Mouse (Mus musculus) liver, embryonic 12.5 days (tissue): Measurements from ENCODE around the gene Vps26a. TPM values are rescaled to one million over a fixed set of nuclear protein-coding genes. Genes with fewer than 3 reads are reported as not detected.
A peak's percentile ranks its signal among the peaks of the same experiment; 100 is the strongest.

Experiments used
- ATAC-seq: fragments of 200-750 bp; cut with Nextera tagmentation; 2 replicates; pipeline ENCODE4 v1.8.0; 2017; ENCODE audit warnings: moderate number of reproducible peaks, mild to moderate bottlenecking, moderate library complexity
- H3K27ac ChIP-seq: fragments of 300-500 bp; sonication (generic); 2 replicates; pipeline ENCODE4 v1.5.1; 2016; ENCODE audit warnings: mild to moderate bottlenecking
- H3K27me3 ChIP-seq: fragments of 300-500 bp; sonication (generic); replicated peaks from 2 replicates; pipeline ENCODE4 v1.6.1; 2016; ENCODE audit warnings: mild to moderate bottlenecking, moderate library complexity
- H3K36me3 ChIP-seq: fragments of 300-500 bp; sonication (generic); 2 replicates; pipeline ENCODE4 v1.6.1; 2016; ENCODE audit warnings: mild to moderate bottlenecking, moderate library complexity
- H3K4me1 ChIP-seq: fragments of 300-500 bp; sonication (generic); 2 replicates; pipeline ENCODE4 v1.6.1; 2016
- H3K4me2 ChIP-seq: fragments of 300-500 bp; sonication (generic); 2 replicates; pipeline ENCODE4 v1.6.1; 2016; ENCODE audit warnings: mild to moderate bottlenecking, moderate library complexity
- H3K4me3 ChIP-seq: fragments of 300-500 bp; sonication (generic); 2 replicates; pipeline ENCODE4 v1.5.1; 2016; ENCODE audit warnings: mild to moderate bottlenecking, moderate library complexity
- H3K9ac ChIP-seq: fragments of 300-500 bp; sonication (generic); 2 replicates; pipeline ENCODE4 v1.6.1; 2016; ENCODE audit warnings: mild to moderate bottlenecking, moderate library complexity
- H3K9me3 ChIP-seq: fragments of 300-500 bp; sonication (generic); replicated peaks from 2 replicates; pipeline ENCODE4 v1.6.1; 2016; ENCODE audit warnings: mild to moderate bottlenecking, moderate library complexity
- WGBS: fragments of 180-500 bp; shearing (Covaris S2); methylation state at CpG from one replicate; pipeline ENCODE4 v1.1.7; 2016; ENCODE audit not compliant: insufficient replicate concordance; 5-methylcytosine and 5-hydroxymethylcytosine counted together
- polyA plus RNA-seq: library from polyadenylated mRNA; unstranded; fragments of >200 nt; fragmentation: Nextera tagmentation; extraction: Ambion mirVana; gene quantifications from 2 replicates; pipeline ENCODE4 v1.2.1, GENCODE M21; 2016

The Vps26a gene
- polyA plus RNA-seq, 1 experiment from 2014 or later, result 59.8 TPM

DNA sequence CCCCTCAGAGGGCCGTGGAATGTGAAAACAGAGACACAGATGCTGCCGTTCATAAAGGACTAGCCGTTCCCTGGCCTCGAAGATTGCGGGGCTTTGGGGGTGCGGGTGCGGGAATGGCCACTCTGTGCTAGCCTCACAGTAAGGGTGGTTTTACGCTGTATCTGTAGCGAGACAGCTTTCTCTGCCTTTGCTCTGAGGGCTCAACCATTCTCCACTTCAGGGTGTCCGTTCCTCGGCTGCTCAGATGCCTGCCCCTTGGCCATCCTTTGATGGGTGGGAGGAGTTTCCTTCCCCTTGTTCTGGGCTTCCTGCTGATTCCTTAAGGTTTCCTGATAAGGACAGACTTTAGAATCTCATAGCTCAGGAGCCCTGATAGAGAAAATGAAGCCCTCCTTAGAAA lies 21.9 kb upstream of the Vps26a start:
- no peaks in the 10 kb centered on the region for H3K9me3 ChIP-seq
- peaks cover 61% of the 10 kb centered on the region for H3K4me1 ChIP-seq
- peaks cover 4% of the 10 kb centered on the region; the same call in 1 of the 2 replicates for H3K27me3 ChIP-seq
- peak overlapping the region; percentile 64; the same call in 1 of the 2 replicates for H3K27ac ChIP-seq
- no peak for ATAC-seq
- peak overlapping the region; percentile 78 for H3K4me2 ChIP-seq
- peak overlapping the region; percentile 67 for H3K9ac ChIP-seq
- peak overlapping the region; percentile 48 for H3K4me3 ChIP-seq
- under 1% methylated on average over 11 of the region's 11 CpGs for WGBS
- no peaks in the 10 kb centered on the region for H3K36me3 ChIP-seq

DNA sequence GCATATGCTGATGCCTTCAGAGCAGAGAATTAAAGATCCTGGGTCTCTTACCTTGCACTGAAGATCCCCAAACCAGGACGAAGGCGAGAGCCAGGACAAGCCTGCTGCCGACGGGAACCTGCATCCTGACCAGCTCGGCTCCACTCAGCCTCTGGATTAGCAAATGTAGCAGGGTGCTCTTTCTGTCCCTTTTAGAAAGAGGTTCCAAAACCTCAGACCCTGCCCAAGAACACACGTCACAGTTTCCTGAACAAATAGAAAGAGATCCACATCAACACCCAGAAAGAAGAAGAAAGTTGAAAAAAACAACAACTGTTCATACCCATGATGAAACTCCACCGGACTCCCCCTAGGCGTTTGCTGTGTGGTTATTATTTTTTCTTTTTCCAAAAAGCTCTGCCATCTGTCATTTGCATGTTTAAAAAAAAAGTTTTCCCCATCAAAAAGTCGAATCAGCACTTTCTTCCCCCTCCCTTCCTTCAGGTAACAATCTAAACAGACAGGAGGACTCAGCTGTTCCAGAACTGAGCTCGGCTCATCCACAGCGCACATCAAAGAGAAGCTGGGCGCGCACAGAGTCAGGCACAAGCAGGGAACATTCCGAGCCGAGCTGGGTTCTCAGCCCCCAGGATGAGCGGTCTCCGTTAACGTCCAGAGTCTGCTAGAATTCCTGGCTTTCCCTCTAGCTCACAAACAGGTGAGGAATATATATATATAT lies 21.1 kb upstream of the Vps26a start:
- H3K4me3 ChIP-seq, result peak overlapping the region; percentile 48
- WGBS, result 4% methylated on average over 18 of the region's 18 CpGs
- H3K4me2 ChIP-seq, result peak overlapping the region; percentile 78
- H3K4me1 ChIP-seq, result peaks cover 68% of the 10 kb centered on the region
- peaks cover 4% of the 10 kb centered on the region; the same call in 1 of the 2 replicates for H3K27me3 ChIP-seq
- H3K27ac ChIP-seq, result peak overlapping the region; percentile 64
- peak overlapping the region; percentile 67 for H3K9ac ChIP-seq
- no peaks in the 10 kb centered on the region for H3K9me3 ChIP-seq
- ATAC-seq, result peak; percentile 43; the same call in 1 of the 2 replicates
- H3K36me3 ChIP-seq, result no peaks in the 10 kb centered on the region

DNA sequence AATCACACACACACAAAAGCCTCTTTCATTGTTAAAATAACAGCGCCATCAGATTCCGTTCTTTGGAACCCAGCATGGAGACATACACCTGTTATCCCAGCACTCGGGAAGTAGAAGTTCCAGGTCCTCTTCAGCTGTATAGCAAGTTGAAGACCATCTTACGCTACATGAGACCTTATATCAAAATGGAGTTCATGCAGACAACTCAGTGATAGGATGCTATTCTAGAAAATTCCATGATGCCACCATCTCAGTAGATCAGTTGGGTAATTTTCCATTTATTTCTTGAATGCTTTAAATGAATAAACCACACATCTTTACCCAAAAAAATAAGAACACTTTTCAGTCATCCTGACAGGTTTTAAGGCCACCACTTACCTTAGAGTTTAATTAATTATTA lies 20.5 kb upstream of the Vps26a start:
- peak overlapping the region; percentile 67 for H3K9ac ChIP-seq
- peaks cover 75% of the 10 kb centered on the region for H3K4me1 ChIP-seq
- no peaks in the 10 kb centered on the region for H3K36me3 ChIP-seq
- WGBS, result 76% methylated on average over 4 of the region's 4 CpGs
- ATAC-seq, result no peak
- H3K4me2 ChIP-seq, result peak overlapping the region; percentile 78
- H3K9me3 ChIP-seq, result no peaks in the 10 kb centered on the region
- peaks cover 4% of the 10 kb centered on the region; the same call in 1 of the 2 replicates for H3K27me3 ChIP-seq
- peak overlapping the region; percentile 64; the same call in 1 of the 2 replicates for H3K27ac ChIP-seq
- H3K4me3 ChIP-seq, result peak overlapping the region; percentile 48

DNA sequence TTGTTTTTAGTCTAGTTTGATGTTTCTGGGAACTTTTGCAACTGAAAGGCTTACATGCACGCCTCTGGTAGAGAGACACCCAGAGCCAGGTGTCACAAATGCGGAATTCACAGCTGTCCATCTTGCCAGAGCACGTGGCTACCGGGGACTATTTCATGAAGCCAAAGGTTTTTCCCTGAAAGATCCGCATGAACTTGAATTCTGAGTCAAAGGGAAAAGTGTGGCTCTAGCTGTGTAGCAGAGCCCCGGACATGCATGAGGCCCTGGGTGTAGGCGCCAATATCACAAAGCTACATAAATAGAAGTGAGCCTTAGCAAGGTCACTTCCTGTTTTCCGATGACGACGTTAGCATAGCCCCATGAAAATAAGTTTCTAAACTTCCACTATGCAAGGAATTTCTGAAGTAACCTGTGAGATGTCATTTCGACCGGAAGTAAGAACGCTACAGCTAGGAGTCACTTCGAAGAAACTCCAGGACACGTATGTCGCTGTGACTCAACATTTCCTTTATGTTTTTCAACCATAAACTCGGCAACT lies 19.5 kb upstream of the Vps26a start:
- 24% methylated on average over 17 of the region's 17 CpGs for WGBS
- Histone ChIP-seq H3K9ac (peak overlapping the region; percentile 67), H3K4me1 (peaks cover 76% of the 10 kb centered on the region), H3K36me3 (no peaks in the 10 kb centered on the region), H3K9me3 (no peaks in the 10 kb centered on the region), H3K4me3 (peak overlapping the region; percentile 30), H3K27ac (peak overlapping the region; percentile 88), H3K27me3 (peaks cover 4% of the 10 kb centered on the region; the same call in 1 of the 2 replicates), H3K4me2 (peak overlapping the region; percentile 78)
- peak; percentile 60; the same call in 1 of the 2 replicates for ATAC-seq

DNA sequence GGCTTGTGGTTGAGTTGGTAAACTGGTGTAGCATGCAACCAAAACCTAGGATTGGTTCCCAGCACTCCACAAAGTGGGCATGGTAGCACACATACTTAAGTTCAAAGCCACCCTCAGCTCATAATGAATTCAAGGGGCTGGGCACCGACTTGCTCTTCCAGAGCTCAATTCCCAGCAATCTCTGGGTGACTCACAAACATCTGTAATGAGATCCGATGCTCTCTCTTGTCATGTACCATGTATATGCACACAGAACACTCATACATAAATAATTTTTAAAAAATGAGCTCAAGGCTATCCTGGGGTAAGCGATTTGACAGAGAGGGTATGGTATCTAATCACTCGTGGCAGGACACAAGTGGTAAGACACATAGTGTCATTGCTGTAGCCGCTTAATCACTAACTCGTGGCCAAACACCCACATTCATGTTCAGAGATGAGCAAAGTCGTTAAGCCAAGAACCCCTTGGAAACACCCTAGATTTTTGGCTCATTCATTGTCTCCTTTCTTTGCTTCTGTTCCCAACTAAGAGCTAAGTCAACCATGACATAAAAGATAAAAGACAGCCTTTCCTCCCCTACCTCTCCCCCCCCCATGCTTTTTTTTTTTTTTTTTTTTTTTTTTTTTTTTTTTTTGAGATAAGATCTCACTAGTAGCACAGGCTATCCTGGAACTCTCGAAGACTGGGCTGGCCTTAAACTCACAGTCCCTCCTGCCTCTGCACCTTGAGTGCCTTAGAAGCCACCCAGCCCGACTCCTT lies 18.8 kb upstream of the Vps26a start:
- Histone ChIP-seq H3K27ac (peak overlapping the region; percentile 88), H3K9ac (peak overlapping the region; percentile 67; the same call in 1 of the 2 replicates), H3K27me3 (peaks cover 4% of the 10 kb centered on the region; the same call in 1 of the 2 replicates), H3K4me3 (no peak overlapping the region), H3K4me1 (peaks cover 82% of the 10 kb centered on the region), H3K9me3 (no peaks in the 10 kb centered on the region), H3K36me3 (no peaks in the 10 kb centered on the region), H3K4me2 (peak overlapping the region; percentile 78)
- ATAC-seq, result no peak
- WGBS, result 44% methylated on average over 9 of the region's 9 CpGs

DNA sequence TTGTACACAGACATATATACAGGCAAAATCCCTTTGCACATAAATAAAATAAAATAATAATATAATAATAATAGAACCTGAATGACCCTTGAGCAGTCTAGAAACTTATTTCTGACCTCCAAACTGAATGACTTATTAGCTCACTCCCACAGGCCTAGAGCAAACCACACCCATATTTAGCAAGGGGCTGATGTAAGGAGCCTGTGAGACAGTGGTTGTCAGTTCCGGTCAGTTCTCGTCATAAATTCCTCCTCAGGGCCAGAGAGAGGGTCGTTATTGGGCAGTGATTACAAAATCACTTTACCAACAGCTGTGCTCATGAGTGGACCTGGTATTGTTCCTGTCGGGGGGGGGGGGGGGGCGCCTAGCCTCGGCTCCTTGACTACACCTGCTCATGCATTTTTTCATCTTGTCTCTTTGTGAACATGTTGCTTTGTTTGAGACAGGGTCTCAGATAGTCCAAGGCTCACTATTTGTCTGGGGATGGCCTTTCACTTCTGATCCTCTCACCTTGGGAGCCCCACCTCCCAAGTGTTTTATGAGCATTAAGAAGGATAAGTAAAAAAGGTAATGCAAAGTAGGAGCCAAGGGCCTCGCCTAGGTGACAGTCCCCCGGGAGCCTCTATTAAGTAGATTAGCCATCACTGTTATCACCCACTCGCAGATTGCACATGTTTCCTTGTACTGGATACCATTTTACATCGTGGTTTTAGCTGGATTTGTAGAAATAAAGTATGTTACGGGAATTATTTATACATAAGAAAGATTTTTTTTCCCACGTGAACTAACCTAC lies 17.4 kb upstream of the Vps26a start:
- peak; percentile 60 for ATAC-seq
- Histone ChIP-seq H3K36me3 (no peaks in the 10 kb centered on the region), H3K4me3 (peak overlapping the region; percentile 2; the same call in 1 of the 2 replicates), H3K27ac (peak overlapping the region; percentile 73), H3K4me1 (peaks cover 80% of the 10 kb centered on the region), H3K4me2 (peak overlapping the region; percentile 64), H3K9ac (peak overlapping the region; percentile 61), H3K9me3 (no peaks in the 10 kb centered on the region), H3K27me3 (0 out of 2 replicates have a peak, but pooled peaks cover 3% of the 10 kb centered on the region)
- WGBS, result 23% methylated on average over 12 of the region's 12 CpGs

DNA sequence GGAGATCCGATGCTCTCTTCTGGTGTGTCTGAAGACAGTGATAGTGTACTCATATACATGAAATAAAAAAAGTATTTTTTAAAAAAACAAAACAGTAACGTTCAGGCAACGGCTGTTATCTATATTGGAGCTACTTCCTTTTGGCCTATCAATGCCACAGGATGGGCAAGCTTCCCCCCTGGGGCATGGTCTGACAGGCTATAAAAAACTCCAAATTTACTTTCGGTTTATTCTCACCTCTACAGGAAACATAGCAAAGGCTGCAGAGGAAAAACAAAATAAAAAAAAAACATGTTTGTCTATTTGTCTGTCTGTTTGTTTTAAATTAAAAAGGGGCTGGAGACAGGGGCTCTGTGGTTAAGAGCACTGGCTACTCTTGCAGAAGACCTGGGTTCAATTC lies 16.7 kb upstream of the Vps26a start:
- peak overlapping the region; percentile 61 for H3K9ac ChIP-seq
- H3K27ac ChIP-seq, result peak overlapping the region; percentile 73
- no peaks in the 10 kb centered on the region for H3K36me3 ChIP-seq
- peak overlapping the region; percentile 64 for H3K4me2 ChIP-seq
- WGBS, result 10% methylated on average over 4 of the region's 4 CpGs
- no peaks in the 10 kb centered on the region for H3K9me3 ChIP-seq
- H3K4me3 ChIP-seq, result peak overlapping the region; percentile 30
- no peak for ATAC-seq
- H3K4me1 ChIP-seq, result peaks cover 73% of the 10 kb centered on the region
- H3K27me3 ChIP-seq, result no peaks in the 10 kb centered on the region

DNA sequence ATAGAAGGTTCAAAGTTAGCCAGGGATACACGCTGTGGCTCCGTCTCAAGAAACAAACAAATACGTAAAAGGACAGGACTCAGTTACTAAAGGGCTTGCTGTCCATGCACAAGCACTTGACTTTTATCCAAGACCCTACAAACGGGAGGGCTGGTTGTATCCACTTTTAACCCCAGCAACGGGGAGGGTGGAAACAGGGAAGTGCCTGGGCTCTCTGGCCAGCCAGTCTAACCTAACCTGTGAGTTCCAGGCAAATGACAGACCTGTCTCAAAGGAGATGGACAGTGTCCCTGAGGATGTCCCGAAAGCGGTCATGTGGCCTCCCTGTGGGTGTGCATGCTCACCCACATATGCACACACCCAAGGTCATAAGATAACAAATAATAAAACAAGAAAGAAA lies 15.3 kb upstream of the Vps26a start:
- H3K36me3 ChIP-seq, result no peaks in the 10 kb centered on the region
- no peaks in the 10 kb centered on the region for H3K9me3 ChIP-seq
- H3K4me1 ChIP-seq, result peaks cover 60% of the 10 kb centered on the region
- H3K4me3 ChIP-seq, result no peak overlapping the region
- ATAC-seq, result no peak
- peak overlapping the region; percentile 59; the same call in 1 of the 2 replicates for H3K27ac ChIP-seq
- no peaks in the 10 kb centered on the region for H3K27me3 ChIP-seq
- WGBS, result 71% methylated on average over 7 of the region's 7 CpGs
- H3K9ac ChIP-seq, result no peak overlapping the region
- no peak overlapping the region for H3K4me2 ChIP-seq

DNA sequence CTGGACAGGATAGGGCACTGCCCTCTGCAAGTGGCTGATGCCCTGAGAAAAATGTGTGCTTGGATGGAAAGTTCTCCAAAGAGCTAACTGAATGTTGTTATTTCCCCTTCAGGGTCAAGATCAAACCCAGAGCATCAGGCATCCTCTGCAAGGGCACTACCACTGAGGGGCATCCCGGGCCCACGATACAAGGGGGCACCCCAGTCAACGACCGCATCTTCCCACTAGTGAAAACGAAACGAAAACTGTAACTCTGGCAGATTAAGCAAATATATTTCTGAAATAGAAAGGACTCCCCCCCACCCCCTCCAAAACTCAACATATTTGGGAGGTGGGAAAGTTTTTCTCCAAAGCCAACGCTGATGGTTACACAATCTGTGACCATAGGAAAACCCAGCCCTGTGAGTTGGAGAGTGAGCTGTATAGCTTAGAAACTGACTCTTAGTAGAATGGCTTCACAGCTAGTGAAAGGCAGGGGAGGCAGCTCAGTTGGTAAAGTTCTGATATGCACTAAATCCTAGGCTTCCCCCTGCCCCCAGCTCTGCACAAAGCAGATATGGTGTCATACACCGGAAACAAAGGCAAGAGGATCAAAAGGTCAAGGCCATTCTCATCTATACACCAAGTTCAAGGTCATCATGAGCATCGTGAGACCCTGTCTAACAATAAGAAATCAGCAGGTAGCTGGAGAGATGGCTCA lies 14.5 kb upstream of the Vps26a start:
- Histone ChIP-seq H3K4me2 (peak overlapping the region; percentile 3), H3K4me1 (peaks cover 54% of the 10 kb centered on the region), H3K9ac (peak overlapping the region; percentile 4; the same call in 1 of the 2 replicates), H3K9me3 (no peaks in the 10 kb centered on the region), H3K27me3 (no peaks in the 10 kb centered on the region), H3K36me3 (no peaks in the 10 kb centered on the region; the same call in 1 of the 2 replicates), H3K27ac (no peak overlapping the region), H3K4me3 (no peak overlapping the region)
- WGBS, result 62% methylated on average over 9 of the region's 9 CpGs
- ATAC-seq, result no peak

DNA sequence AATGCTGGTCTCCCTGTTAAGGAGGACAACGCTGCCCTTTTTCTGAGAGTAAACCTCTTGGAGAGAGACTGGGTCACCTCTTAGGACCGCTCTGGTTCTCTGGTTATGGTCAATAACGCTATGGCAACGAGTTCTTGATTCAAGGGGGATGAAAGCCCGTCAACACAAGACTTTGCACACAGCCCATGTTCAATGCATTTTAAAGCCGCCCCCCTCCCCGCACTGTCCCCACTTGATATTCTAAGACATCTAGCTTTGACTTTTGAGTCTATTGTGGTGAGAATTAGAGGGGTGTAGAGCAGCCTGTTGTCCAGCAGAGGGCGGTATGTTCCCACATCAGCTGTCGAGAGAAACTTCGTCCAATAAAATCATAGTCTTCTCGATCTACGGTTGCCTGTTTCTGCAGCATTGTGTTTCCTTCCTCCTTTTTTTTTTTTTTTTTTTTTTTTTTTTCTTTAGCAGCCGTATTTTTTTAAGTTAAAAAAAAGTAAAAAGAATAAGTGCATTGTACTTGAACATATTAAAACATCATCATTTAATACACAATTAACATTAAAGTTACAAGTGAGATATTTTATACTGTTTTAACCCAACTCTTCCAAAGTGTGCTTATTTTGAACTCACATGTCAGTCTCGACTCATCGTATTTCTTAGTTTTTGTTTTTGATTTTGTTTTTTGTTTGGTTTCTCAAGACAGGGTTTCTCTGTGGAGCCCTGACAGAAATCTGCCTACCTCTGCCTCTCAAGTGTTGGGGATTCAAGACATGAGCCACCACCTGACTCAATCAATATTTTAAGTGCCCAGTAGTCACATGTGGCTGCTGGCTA lies 13.7 kb upstream of the Vps26a start:
- no peak for ATAC-seq
- Histone ChIP-seq H3K9me3 (no peaks in the 10 kb centered on the region), H3K4me3 (no peak overlapping the region), H3K9ac (0 out of 2 replicates have a peak overlapping the region, but pooled peaks have one; percentile 4), H3K4me1 (peaks cover 48% of the 10 kb centered on the region), H3K36me3 (no peaks in the 10 kb centered on the region; the same call in 1 of the 2 replicates), H3K27ac (no peak overlapping the region), H3K4me2 (peak overlapping the region; percentile 3; the same call in 1 of the 2 replicates), H3K27me3 (no peaks in the 10 kb centered on the region)
- WGBS, result 20% methylated on average over 15 of the region's 15 CpGs
